Mouse (Mus musculus) kidney, adult 18-20 months (tissue): Measurements from ENCODE around the gene Evx2.

Source experiments
- DNase-seq: peaks from one replicate; pipeline ENCODE4 v3.0.0; 2021

Gene Evx2

GRCm38 (mm10) chr2:74611406-74611805 is 48.0 kb downstream of the Evx2 start:
- DNase-seq: no peak

GRCm38 (mm10) chr2:74609350-74609749 is 50.0 kb downstream of the Evx2 start:
- DNase-seq: no peak

- DNase-seq: no peak
These were observed 53.1 kb downstream of the Evx2 start for GRCm38 (mm10) chr2:74606087-74606760.

- DNase-seq: no peak
These were observed 55.3 kb downstream of the Evx2 start for GRCm38 (mm10) chr2:74604011-74604410.
